Mouse (Mus musculus) stomach, embryonic 15.5 days (tissue): ENCODE data around the gene Dusp28. TPM values are rescaled to one million over a fixed set of nuclear protein-coding genes. Genes with fewer than 3 reads are reported as not detected.

Experiments used
- ATAC-seq: fragments of 200-750 bp; cut with Nextera tagmentation; 2 replicates; pipeline ENCODE4 v1.8.0; 2017; ENCODE audit warnings: low read depth, moderate number of reproducible peaks, moderate TSS enrichment; ENCODE audit not compliant: insufficient read depth, low FRiP score
- H3K27ac ChIP-seq: fragments of 300-500 bp; sonication (generic); 2 replicates; pipeline ENCODE4 v1.5.1; 2015; ENCODE audit warnings: mild to moderate bottlenecking, inconsistent platforms
- H3K27me3 ChIP-seq: fragments of 300-500 bp; sonication (generic); replicated peaks from 2 replicates; pipeline ENCODE4 v1.6.1; 2015; ENCODE audit warnings: inconsistent platforms
- H3K36me3 ChIP-seq: fragments of 300-500 bp; sonication (generic); 2 replicates; pipeline ENCODE4 v1.6.1; 2015; ENCODE audit warnings: inconsistent platforms
- H3K4me1 ChIP-seq: fragments of 300-500 bp; sonication (generic); 2 replicates; pipeline ENCODE4 v1.6.1; 2015; ENCODE audit warnings: inconsistent platforms
- H3K4me2 ChIP-seq: fragments of 300-500 bp; sonication (generic); 2 replicates; pipeline ENCODE4 v1.6.1; 2015; ENCODE audit warnings: mild to moderate bottlenecking, inconsistent platforms
- H3K4me3 ChIP-seq: fragments of 300-500 bp; sonication (generic); replicated peaks from 2 replicates; pipeline ENCODE4 v1.5.1; 2015; ENCODE audit warnings: inconsistent platforms
- H3K9ac ChIP-seq: fragments of 300-500 bp; sonication (generic); 2 replicates; pipeline ENCODE4 v1.6.1; 2015; ENCODE audit warnings: inconsistent platforms
- H3K9me3 ChIP-seq: fragments of 300-500 bp; sonication (generic); 2 replicates; pipeline ENCODE4 v1.6.1; 2016; ENCODE audit warnings: inconsistent platforms
- WGBS: fragments of 180-500 bp; shearing (Covaris S2); methylation state at CpG from one replicate; pipeline ENCODE4 v1.1.7; 2015; 5-methylcytosine and 5-hydroxymethylcytosine counted together
- polyA plus RNA-seq: library from polyadenylated mRNA; unstranded; fragments of >200 nt; fragmentation: Nextera tagmentation; extraction: Ambion mirVana; gene quantifications from 2 replicates; pipeline ENCODE4 v1.2.1, GENCODE M21; 2015

The Dusp28 gene
- polyA plus RNA-seq, 1 experiment from 2014 or later = 15.9 TPM

DNA sequence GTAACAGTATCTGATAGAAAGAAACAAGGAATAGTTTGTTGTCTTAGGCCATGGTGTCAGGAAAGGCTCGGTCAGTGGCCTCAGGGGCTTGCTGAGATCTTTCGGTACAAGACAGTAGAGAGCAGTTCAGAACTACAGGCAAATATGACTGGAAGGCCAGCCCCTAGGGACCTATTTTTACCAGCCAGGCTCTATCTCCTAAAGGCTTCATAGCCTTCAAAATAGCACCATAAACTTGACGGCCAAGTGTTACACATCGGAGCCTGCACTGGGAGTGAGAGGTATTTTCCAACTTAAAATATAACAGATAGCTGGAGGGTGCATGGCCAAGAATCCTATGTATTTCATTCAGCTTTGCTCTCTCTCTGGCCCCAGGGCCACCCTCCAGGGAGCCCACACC, 14.7 kb downstream of the Dusp28 start:
- WGBS = 83% methylated on average over 4 of the region's 4 CpGs
- no peak for ATAC-seq
- no peak overlapping the region for H3K4me2 ChIP-seq

DNA sequence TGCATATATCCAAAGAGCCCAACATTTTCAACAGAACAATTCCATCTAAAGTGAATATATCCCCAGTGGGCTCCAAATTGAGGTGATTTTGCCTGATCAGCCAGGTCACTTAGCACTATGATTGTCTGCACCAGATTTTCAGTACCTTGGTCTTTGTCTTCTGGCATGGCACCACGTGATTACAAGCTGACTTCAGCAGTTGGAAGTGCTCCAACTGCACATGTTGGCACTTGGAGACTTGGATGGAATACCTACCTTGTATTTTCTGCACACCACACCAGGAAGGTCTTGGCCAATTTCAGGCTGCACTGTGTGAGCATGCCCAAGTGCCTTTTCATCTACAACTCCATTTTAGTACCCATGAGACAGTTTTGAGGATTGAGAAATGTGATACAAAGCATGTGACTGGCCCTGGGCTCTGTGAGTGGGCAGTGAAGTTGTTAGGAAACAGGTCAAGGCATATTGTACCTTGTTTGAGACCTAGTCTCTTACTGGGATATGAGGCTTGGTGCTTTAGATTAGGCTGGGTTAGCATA, 23.5 kb downstream of the Dusp28 start:
- no peak for ATAC-seq
- H3K27ac ChIP-seq = no peak overlapping the region
- H3K4me1 ChIP-seq = peaks cover 5% of the 10 kb centered on the region; the same call in 1 of the 2 replicates
- no peak overlapping the region for H3K4me3 ChIP-seq
- no peaks in the 10 kb centered on the region for H3K36me3 ChIP-seq
- H3K4me2 ChIP-seq = no peak overlapping the region
- no peaks in the 10 kb centered on the region for H3K9me3 ChIP-seq
- 0 out of 2 replicates have a peak, but pooled peaks cover 4% of the 10 kb centered on the region for H3K27me3 ChIP-seq
- no peak overlapping the region for H3K9ac ChIP-seq
- WGBS = 34% methylated on average over 1 of the region's 1 CpGs

More for the DNA sequence above, 14.7 kb downstream of the Dusp28 start:
- H3K27ac ChIP-seq = no peak overlapping the region
- H3K27me3 ChIP-seq = no peaks in the 10 kb centered on the region
- H3K9me3 ChIP-seq = no peaks in the 10 kb centered on the region
- no peak overlapping the region for H3K4me3 ChIP-seq
- no peaks in the 10 kb centered on the region for H3K4me1 ChIP-seq
- H3K36me3 ChIP-seq = peaks cover 41% of the 10 kb centered on the region
- H3K9ac ChIP-seq = no peak overlapping the region

DNA sequence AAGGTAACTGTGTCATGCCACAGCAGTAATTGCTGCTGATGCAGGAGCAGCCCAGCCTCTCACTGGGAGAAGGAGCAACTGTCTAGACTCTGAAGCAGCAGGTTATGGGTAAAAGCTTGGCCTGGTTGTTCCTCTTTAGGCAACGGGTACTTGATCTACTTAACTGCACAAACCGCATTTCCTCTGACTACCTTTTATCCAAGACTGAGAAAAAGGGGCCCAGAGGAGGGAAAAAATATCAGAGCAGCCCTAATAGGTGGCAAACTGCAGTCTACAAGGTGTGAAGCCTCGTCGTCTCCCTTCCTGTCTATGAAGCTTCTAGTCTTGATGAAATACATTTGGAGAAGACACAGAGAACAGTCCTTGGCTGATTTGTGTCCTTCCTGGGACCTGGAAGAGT, 26.8 kb downstream of the Dusp28 start:
- no peaks in the 10 kb centered on the region for H3K9me3 ChIP-seq
- H3K27me3 ChIP-seq = 0 out of 2 replicates have a peak, but pooled peaks cover 4% of the 10 kb centered on the region
- H3K4me2 ChIP-seq = peak overlapping the region; percentile 81
- ATAC-seq = no peak
- H3K27ac ChIP-seq = peak overlapping the region; percentile 98
- peaks cover 20% of the 10 kb centered on the region for H3K4me1 ChIP-seq
- H3K36me3 ChIP-seq = no peaks in the 10 kb centered on the region
- peak overlapping the region; percentile 80 for H3K4me3 ChIP-seq
- peak overlapping the region; percentile 30; the same call in 1 of the 2 replicates for H3K9ac ChIP-seq
- WGBS = 69% methylated on average over 4 of the region's 4 CpGs

DNA sequence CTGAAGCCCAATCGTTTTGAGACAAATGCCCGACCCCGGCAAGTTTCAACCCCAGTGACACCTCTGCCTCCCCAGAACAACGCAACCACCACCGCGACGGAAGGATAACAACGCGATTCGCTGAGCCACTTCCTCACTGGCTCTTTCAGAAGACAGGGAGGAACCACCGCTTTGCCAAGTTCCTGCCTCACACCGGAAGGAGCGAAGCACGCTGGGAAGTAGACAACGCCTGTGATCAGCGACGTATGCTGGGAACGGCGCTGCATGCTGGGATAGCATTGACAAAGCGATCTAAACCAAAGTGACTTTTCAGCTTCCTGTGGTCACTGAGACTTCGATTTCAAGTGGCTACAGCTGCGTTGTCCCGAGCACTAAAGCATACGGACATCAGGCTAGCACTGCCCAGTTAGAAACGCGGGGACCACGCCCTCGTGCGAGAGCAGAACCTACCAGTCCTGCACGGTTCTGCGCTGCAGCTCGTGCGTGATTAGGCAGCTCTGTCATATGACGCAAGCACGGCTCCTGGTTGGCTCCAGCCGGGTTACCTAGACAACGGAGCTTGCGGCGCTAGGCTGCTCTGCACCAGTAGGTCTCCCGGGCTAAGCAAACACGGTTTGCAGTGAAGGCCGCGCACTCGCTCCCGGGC, 27.5 kb downstream of the Dusp28 start, which contains the start of gene Capn10:
Capn10 (plus strand) TSS at position 195 of the 646 bp plus-strand sequence.
- Histone ChIP-seq H3K4me2 (peak within 1 kb of the TSS; percentile 81), H3K27ac (peak within 1 kb of the TSS; percentile 98), H3K9me3 (no peaks in the 10 kb centered on the region), H3K36me3 (peaks cover 4% of the 10 kb centered on the region; the same call in 1 of the 2 replicates), H3K27me3 (no peaks in the 10 kb centered on the region), H3K9ac (peak within 1 kb of the TSS; percentile 33), H3K4me1 (peaks cover 20% of the 10 kb centered on the region), H3K4me3 (peak within 1 kb of the TSS; percentile 80)
- under 1% methylated on average over 45 of the region's 45 CpGs for WGBS
- peak; percentile 99 for ATAC-seq

DNA sequence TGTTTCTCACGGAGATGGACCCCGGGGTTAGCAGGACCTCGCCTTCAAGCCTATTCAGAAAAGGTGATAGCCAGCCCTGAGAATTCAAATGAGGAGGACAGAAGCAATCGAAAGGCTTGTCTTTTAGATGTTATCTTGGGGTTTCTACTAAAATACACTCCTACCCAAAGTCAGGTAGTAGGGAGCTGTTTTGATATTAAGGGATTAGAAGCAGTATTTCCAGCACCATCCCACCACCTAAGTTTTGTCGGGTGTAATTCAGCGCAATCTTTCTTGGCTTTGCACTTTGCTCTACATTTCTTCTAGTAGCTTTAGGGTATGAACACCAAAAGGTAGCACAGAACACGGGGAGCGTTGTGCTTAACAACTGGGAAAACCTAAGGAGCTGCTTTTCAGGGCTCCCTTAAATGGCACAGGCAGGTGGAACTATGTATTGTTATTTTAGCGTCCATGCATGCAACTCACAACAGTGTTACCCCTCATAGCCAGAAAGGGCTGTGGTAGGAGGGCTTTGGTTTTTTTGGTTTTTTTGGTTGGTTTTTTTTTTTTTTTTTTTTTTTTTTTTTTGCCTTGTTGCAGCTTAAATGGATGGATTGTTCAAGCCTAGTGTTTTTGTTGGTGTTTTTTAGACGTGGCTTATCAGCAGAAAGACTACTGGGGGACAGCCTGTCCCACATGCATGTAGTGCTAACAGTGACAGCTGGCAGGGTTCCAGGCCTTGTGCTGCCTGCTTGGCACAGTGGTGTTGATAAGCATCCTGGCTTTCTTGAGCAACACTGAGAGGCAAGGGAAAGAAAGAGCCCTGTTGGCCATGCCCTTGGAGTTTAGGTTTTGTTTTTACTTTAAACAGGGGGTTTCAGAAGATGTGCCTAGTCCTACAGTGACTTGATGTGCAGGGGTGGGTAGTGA, 28.5 kb downstream of the Dusp28 start:
- ATAC-seq = no peak
- H3K4me1 ChIP-seq = peaks cover 20% of the 10 kb centered on the region
- H3K4me2 ChIP-seq = peak overlapping the region; percentile 81
- H3K9ac ChIP-seq = peak overlapping the region; percentile 33
- H3K9me3 ChIP-seq = no peaks in the 10 kb centered on the region
- peak overlapping the region; percentile 80 for H3K4me3 ChIP-seq
- peak overlapping the region; percentile 98; the same call in 1 of the 2 replicates for H3K27ac ChIP-seq
- H3K27me3 ChIP-seq = no peaks in the 10 kb centered on the region
- WGBS = 15% methylated on average over 10 of the region's 10 CpGs
- H3K36me3 ChIP-seq = peaks cover 9% of the 10 kb centered on the region

DNA sequence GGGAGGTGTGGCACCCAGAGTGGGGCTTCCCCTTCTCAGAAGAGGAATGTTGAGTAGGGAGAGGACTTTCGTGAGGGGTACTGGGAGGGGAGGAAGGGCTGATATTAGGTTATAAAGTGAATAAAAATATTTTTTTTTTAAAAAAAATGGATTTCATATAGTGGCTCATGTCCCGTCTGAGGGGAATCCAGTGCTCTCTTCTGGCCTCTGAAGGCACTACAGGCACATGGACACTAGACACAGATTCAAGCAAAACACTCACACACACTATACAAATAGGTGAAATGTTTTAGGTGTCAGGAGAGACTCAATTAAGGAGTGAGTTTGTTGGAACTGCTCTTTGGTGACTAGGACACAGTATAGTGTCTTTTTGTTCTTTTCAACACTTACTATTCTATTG, 29.2 kb downstream of the Dusp28 start:
- Histone ChIP-seq H3K9ac (no peak overlapping the region), H3K4me2 (peak overlapping the region; percentile 81), H3K27me3 (no peaks in the 10 kb centered on the region), H3K27ac (no peak overlapping the region), H3K9me3 (no peaks in the 10 kb centered on the region), H3K36me3 (peaks cover 9% of the 10 kb centered on the region), H3K4me1 (peaks cover 20% of the 10 kb centered on the region), H3K4me3 (peak overlapping the region; percentile 80)
- no peak for ATAC-seq
- WGBS = 38% methylated on average over 2 of the region's 2 CpGs

DNA sequence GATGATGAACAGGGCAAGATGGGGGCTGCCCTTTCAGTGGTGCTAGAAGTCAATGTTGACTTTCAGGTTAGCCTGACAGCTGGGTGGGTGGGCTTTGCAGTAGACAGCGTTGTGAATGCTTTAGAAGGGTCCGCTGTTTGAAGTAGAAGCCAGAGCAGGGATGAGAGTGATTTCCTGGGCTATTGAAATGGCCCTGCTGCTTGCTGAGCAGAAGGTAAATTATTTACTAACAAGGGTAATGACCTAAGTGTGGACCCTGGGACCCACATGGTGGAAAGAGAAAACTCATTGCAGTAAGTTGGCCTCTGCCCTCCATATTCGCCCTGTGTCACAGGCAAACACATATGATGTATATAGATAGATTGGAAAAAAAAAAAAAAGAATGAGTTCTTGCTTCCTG, 29.7 kb downstream of the Dusp28 start:
- no peaks in the 10 kb centered on the region for H3K9me3 ChIP-seq
- no peak overlapping the region for H3K27ac ChIP-seq
- peak overlapping the region; percentile 81; the same call in 1 of the 2 replicates for H3K4me2 ChIP-seq
- 68% methylated on average over 3 of the region's 3 CpGs for WGBS
- H3K36me3 ChIP-seq = peaks cover 11% of the 10 kb centered on the region
- peaks cover 20% of the 10 kb centered on the region for H3K4me1 ChIP-seq
- H3K4me3 ChIP-seq = no peak overlapping the region
- no peaks in the 10 kb centered on the region for H3K27me3 ChIP-seq
- H3K9ac ChIP-seq = no peak overlapping the region
- ATAC-seq = no peak

DNA sequence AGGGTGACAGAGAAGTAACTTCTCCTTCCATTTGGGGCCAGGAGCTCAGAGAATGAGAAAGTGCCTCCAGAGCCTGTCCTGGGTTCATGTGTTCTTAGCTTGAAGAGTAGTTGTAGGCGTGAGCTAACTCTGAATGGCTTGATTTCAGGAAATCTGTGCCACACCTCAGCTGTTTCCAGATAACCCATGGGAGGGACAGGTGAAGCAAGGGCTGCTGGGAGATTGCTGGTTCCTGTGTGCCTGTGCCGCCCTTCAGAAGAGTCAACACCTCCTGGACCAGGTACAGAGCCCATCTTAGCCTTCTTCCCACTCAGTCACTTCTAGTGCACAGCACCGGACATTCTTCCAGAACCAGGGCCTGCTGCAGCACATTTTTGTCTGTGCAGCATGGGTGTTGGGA, 31.0 kb downstream of the Dusp28 start:
- peak overlapping the region; percentile 33; the same call in 1 of the 2 replicates for H3K27ac ChIP-seq
- no peak; the same call in 1 of the 2 replicates for ATAC-seq
- peaks cover 19% of the 10 kb centered on the region for H3K36me3 ChIP-seq
- H3K9me3 ChIP-seq = no peaks in the 10 kb centered on the region
- no peak overlapping the region for H3K4me3 ChIP-seq
- H3K4me2 ChIP-seq = no peak overlapping the region
- H3K4me1 ChIP-seq = peaks cover 20% of the 10 kb centered on the region
- 77% methylated on average over 3 of the region's 3 CpGs for WGBS
- H3K27me3 ChIP-seq = no peaks in the 10 kb centered on the region
- no peak overlapping the region for H3K9ac ChIP-seq

DNA sequence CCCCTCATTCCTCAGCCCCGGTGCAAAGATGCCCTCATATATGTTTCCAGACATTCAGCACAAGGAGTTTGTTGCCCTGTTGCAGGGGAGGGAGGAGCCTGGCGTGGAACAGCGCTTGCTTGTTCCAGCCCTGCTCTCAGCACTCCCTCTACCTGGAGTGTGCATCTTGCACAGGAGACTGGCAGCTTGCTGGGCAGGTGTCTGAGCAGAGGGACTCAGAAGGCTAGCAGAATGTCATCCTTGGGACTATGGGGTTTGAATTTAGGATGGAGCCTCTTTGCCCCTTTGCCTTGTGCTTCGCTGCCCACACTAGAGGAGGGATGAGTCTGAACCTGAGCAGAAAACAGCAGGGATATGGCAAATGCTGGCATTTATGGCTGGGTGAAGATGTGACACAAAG, 33.0 kb downstream of the Dusp28 start:
- Histone ChIP-seq H3K4me2 (no peak overlapping the region), H3K27me3 (no peaks in the 10 kb centered on the region), H3K4me3 (no peak overlapping the region), H3K36me3 (peaks cover 30% of the 10 kb centered on the region), H3K9me3 (no peaks in the 10 kb centered on the region), H3K9ac (no peak overlapping the region), H3K27ac (no peak overlapping the region), H3K4me1 (peaks cover 17% of the 10 kb centered on the region)
- 93% methylated on average over 4 of the region's 4 CpGs for WGBS
- ATAC-seq = no peak

DNA sequence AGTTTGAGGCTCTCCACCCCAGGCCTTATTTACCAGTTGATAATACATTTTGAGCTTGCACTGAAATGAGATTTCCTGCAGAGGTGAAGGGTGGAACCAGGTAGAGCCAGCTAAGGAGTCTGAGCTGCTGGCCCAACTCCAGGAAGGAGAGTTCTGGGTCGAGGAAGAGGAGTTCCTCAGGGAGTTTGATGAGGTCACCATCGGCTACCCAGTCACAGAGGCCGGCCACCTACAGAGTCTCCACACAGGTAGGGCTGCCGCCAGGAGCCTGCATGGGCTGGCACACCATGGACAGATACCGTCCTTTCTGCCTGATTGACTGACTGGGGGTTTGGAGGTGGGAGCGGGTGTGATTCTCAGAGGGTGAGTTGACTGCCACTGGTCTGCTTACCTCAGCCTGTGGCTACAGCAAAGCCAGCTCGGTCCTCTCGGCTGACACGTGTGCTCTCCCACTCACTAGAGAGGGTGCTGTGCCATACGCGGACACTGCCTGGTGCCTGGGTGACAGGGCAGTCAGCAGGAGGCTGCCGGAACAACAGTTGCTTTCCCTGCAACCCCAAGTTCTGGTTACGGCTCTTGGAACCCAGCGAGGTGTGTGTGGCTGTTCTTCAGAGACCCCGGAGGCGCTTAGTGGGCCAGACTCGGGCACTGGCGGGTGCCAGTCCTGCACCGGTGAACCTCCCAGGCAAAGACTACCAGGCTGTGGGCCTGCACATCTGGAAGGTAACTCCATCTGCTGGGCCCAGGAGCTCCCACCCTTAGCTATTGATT, 36.6 kb downstream of the Dusp28 start:
- no peaks in the 10 kb centered on the region for H3K4me1 ChIP-seq
- H3K9me3 ChIP-seq = no peaks in the 10 kb centered on the region
- H3K36me3 ChIP-seq = peaks cover 47% of the 10 kb centered on the region
- H3K4me2 ChIP-seq = no peak overlapping the region
- ATAC-seq = no peak
- 91% methylated on average over 19 of the region's 19 CpGs for WGBS
- H3K27me3 ChIP-seq = no peaks in the 10 kb centered on the region
- no peak overlapping the region for H3K9ac ChIP-seq
- H3K4me3 ChIP-seq = no peak overlapping the region
- H3K27ac ChIP-seq = no peak overlapping the region

DNA sequence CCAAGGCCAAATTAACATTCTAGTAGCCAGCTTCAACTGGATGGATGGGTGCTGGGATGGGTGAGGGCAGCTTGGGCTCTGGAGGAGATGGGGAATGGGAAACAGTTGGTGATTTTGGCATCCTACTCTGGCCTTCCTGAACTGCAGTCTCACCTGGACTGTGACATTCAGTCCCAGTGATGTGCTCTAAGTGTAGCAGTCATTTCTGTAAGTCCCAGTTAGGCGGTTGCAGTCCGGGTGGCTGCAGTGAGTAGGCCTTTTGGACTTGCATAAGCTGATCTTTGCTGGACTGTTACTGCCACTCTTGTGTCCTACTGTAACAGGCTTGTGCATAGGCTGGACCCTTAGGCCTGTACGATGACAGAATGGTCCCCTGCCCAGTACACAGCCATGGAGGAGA, 41.2 kb downstream of the Dusp28 start:
- Histone ChIP-seq H3K36me3 (peaks cover 28% of the 10 kb centered on the region), H3K4me2 (no peak overlapping the region)

More for the DNA sequence above, 41.2 kb downstream of the Dusp28 start:
- no peaks in the 10 kb centered on the region for H3K27me3 ChIP-seq
- 91% methylated on average over 3 of the region's 3 CpGs for WGBS
- no peak for ATAC-seq
- H3K27ac ChIP-seq = no peak overlapping the region
- H3K4me3 ChIP-seq = no peak overlapping the region
- no peak overlapping the region for H3K9ac ChIP-seq
- H3K9me3 ChIP-seq = no peaks in the 10 kb centered on the region
- no peaks in the 10 kb centered on the region for H3K4me1 ChIP-seq
